Mouse (Mus musculus): ENCODE measurements around the gene Acr.

DNA sequence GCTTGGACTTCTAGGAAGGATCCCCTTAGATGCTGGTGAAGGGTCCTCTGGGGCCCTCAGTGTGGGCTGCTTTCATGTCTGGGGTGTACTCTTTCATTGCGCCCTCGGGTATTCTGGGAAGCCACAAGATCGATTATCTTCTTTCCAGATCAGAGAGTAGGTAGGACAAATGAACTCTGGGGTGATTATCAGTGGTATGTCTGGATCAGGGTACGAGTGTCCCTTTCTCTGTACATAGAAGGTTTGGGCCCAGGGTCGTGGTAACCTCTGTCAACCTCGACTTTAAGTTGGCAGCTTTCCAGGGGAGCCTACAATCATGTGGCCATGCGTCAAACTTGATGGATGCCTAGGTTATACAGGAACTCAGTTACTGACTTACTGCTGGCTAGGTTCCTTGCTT, 42.2 kb upstream of the Acr start:
- no peak for TF ChIP-seq GATA1 (IDR thresholded peaks at IDR 0.05; ENCODE audit: borderline replicate concordance, low read length)
- no peak for TF ChIP-seq FLI1 (IDR thresholded peaks at IDR 0.05; ENCODE audit: low read length)

Measured in megakaryocyte, embryonic 14.5 days (primary cell).